Mouse (Mus musculus) 3T3-L1 (cell line): Measurements from ENCODE around the gene 4933424G06Rik.

ENCODE experiments used
- DNase-seq: peaks from one replicate; pipeline ENCODE4 v3.0.0-alpha.2; 2015; ENCODE audit warnings: low read depth, low spot score

Gene 4933424G06Rik

DNA sequence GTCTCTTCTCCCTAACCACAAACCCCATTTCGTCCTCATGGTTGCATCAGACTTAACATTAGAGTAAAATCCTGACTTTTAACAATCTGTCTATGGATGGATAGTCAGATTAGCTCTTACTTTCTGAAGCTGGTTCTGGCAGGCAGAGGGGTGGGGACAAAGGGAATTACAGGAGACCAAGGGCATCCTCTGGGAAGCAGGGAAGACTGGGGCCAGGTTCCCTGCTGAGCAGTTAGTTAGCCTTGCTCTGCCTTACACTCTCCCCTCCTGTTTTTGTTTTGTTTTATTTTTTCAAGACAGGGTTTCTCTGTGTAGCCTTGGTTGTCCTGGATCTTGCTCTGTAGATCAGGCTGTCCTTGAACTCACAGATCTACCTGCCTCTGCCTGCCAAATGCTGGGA is 60.0 kb downstream of the 4933424G06Rik start:
- no peak for DNase-seq

- DNase-seq: no peak
Observed at GRCm38 (mm10) chr1:36770998-36771397, 61.0 kb downstream of the 4933424G06Rik start.

DNA sequence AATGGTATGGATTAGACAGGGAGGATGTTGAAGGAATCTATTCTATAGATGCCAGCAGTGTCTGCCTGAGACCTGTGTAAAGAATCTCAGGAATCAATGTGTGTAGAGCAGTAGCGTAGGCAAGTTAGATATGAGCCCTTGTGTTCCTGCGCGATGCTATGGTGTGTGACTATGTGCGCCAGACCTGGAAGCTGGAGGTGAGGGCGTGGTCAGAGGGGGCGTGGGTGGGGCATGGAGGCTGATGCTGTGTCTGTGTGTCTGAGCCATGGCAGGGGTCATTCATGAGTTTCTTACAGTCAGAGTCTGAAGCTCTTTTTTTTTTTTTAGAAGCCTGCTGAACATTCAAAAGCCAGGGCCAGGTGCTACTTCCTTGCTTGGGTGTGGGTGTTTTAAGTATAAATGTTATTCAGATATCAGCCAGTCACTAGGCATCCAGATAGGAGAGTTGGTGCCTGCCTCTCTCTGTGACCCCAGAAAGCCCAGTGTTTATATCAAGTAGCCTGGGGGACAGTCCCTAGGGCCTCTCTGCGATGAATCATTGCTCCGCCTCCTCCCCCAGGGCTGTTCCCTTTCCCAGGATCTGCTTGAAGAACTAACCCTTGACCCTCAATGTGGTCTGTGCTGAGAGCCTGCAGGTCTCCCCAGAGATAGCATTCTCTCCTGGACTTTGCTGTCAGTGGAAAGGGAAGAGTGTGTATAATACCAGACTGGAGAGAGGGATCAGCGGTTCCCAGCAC is 62.4 kb downstream of the 4933424G06Rik start:
- peak; percentile 62 for DNase-seq

DNA sequence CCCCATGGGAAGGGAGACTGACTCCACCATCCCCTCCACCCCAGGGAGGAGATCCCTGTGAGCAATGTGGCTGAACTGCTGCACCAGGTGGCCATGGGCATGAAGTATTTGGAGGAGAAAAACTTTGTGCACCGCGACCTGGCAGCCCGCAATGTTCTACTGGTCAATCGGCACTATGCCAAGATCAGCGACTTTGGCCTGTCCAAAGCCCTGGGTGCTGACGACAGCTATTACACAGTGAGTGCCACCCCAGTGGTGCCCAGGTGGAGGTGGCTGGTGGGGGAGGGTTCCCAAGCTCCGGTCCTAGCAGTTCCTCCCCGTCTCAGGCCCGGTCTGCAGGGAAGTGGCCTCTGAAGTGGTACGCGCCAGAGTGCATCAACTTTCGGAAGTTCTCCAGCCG is 70.8 kb downstream of the 4933424G06Rik start:
- no peak for DNase-seq

DNA sequence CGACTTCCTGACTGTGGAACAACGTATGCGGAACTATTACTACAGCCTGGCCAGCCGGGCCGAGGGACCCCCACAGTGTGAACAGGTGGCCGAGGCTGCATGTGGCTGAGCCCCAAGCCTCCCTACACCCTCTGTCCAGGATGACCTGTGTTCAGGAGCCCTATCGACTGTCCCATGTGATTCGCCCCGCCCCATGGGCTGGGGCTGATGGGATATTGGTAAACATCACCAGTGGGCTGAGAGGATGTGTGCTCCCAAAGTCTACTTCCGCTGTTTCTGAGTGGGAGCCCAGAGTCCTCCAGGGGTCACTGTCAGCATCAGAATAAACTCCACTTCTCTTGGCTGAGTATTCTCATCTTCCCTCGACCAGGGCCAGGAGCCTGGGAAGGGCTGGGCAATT is 72.5 kb downstream of the 4933424G06Rik start:
- DNase-seq: no peak

DNA sequence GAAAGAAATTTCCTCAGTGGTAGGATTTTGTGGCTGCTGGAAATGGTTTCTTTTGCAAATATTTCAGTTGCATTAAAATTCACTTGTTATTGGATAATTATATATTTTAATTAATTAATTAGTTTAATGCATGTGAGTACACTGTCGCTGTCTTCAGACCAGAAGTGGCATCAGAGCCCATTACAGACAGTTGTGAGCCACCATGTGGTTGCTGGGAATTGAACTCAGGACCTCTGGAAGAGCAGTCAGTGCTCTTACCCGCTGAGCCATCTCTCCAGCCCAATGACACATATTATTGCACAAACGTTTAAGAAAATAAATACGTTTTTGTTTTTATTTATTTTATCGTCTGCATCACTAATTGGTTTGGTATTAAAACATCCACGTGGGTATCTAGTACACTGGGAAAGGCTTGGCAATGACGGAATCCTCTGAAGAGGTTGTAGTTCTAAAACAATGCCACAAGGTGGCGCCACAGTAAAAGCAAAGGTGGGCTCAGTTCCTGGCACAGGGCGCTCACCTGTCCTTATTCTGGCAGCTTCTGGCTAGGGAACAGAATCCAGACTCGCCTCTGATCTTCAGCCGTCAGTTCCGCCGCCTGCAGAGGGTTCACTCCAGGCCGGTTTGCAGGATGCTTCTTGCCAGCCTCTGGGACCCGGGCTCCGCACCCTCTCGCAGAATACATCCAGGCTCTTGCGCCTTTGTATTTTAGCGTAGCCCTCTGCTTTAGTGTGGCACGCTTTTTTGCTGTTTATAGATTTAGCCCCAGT is 74.6 kb downstream of the 4933424G06Rik start:
- DNase-seq: peak; percentile 74

DNA sequence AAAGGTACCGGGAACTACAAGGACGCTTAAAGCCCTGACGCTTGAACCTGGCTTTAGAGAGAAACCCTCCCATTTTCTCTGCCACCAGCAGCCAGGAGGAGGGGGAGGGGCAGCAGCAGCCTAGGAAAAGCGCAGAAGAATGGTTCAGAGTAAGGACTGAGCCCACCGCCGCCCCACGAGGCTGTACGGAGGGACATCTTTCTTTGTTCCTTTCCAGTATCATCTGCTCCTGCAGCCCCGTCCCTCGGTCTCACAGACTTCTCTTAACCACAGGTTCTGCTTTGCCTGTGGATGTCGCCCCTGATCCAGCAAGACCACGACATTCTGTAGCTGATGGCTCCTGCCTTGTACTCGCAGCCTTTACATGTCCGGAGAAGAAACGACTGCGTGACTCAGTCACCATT is 75.3 kb downstream of the 4933424G06Rik start:
- DNase-seq: no peak

GRCm38 (mm10) chr1:36786377-36786776 is 76.4 kb downstream of the 4933424G06Rik start:
- no peak for DNase-seq

GRCm38 (mm10) chr1:36789416-36789815 is 79.5 kb downstream of the 4933424G06Rik start:
- no peak for DNase-seq

DNA sequence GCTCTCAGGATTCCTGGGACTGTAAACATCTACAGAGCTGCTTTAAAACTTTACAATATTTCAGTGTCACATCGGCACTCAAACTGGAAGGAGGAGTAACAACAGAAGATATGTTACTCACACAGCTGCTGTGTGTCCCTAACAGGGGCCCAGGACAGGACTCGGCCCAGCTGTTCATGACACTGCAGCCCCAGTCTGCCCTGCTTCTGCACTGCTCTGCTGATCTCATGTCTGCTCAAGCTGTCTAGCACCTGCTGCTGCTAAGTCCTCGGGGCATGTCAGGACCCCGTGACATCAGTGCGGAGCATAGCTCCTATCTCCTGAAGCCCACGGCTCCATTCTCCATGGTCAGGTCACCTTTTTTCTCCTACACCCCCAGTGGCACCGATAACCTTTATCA is 86.8 kb downstream of the 4933424G06Rik start:
- DNase-seq: no peak

DNA sequence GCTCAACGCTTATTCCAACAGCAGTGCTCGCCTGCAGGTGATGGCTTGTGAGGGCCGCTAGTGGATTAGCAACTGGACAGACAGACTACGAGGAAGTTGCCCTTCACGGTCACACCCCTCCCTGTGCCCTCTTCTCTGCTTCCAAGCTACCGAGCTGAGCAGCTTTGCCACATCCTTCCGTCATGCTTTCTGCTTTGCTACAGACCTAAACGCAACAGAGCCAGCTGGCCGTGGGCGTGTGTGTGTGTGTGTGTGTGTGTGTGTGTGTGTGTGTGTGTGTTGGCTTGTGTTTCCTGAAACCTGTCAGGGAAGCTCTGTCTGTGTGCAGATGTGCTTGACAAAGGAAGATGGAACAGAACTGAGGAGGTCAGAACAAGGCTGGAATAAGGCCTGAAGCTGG is 87.5 kb downstream of the 4933424G06Rik start:
- DNase-seq: no peak

- no peak for DNase-seq
Observed at GRCm38 (mm10) chr1:36800379-36801011, 90.5 kb downstream of the 4933424G06Rik start.

DNA sequence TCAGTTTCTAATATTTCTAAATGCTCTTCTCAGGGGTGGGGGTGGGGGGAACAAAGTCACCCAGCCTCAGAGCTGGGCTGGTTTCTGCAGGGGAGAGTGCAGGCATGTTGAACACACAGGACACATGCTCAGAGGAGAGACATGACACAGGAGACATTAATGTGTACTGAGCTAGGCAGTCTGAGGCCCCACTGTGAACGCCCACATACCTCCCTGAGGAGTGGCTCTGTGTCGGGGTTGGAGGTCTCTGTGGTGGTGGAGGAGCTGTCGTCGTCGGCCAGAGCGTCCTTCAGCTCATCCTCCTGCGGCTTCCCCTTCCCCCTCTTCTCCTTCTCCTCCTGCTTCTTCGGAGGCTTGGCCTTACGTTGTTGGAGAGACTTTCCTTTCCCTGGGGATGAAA is 94.3 kb downstream of the 4933424G06Rik start:
- no peak for DNase-seq

GRCm38 (mm10) chr1:36804833-36805232 is 94.9 kb downstream of the 4933424G06Rik start:
- no peak for DNase-seq

- no peak for DNase-seq
Observed at GRCm38 (mm10) chr1:36806181-36806905, 96.4 kb downstream of the 4933424G06Rik start.

DNA sequence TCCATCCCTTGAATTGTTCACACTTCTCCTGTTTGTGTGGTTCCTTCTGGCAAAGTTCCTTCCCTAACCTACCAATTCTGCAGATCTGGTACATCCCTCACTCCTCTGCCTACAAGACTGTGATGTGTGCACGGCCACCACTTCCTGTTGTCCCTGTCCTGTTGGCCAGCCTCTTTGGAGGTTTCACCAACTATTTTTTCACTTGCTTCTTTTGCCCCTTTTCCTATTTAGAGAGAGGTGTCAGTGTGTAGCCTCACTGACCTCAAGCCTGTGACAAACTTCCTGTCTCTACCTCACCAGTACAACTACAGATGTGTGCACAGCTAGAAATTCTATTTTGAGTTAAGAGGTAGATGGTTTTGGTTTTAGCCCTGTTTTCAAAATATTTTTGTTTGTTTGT is 97.1 kb downstream of the 4933424G06Rik start:
- DNase-seq: no peak
